Mouse (Mus musculus): ENCODE results near the gene B630019K06Rik. TPM values are rescaled to one million over a fixed set of nuclear protein-coding genes. Genes with fewer than 3 reads are reported as not detected.
"Not testable (repeated sequence)": the region's sequence is repeated elsewhere in the genome, so short reads cannot be mapped to it uniquely, and the experiment has no call there.

B630019K06Rik gene
- 2.1 and 2.2 TPM in 2 replicates for polyA plus RNA-seq (2012; rRNA removed)

DNA sequence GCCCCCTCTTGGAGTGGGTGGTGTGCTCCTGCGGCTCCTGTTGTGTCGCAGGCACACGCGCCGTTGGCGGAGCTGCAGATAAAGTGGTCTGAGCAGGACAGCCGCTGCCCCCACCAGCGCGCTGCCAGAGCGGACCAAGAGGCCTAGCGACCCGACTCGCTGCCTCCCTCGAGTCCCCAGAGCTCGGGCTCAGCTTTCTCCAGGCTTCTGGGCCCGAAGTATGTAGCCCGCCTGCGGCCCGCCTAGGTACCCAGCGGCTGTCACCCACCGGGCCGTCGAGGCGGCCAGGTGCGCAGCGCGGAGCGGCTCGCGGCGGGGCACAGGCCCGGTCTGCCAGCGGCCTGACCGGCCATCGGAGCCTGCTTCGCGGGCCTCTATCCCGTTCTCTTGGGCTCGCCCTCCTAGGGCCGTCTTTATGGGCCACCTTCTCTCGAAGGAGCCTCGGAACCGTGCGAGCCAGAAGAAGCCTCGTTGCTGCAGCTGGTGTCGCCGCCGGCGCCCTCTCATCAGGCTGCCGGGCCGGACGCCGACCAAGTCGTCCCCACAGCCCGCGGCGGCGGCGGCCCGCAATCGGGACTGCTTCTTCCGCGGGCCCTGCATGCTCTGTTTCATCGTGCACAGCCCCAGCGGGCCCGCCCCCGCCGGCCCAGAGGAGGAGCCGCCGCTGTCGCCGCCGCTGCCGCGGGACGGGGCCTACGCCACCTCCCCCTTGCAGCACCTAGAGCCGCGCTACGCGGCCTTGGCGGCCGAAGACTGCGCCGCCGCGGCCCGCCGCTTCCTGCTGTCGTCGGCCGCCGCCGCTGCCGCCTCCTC, at the start of gene B630019K06Rik:
Gene B630019K06Rik (plus strand): TSS at position 40 of the 813 bp plus-strand sequence.
- DNase-seq (ENCODE audit: low spot score) = peak; percentile 60

DNA sequence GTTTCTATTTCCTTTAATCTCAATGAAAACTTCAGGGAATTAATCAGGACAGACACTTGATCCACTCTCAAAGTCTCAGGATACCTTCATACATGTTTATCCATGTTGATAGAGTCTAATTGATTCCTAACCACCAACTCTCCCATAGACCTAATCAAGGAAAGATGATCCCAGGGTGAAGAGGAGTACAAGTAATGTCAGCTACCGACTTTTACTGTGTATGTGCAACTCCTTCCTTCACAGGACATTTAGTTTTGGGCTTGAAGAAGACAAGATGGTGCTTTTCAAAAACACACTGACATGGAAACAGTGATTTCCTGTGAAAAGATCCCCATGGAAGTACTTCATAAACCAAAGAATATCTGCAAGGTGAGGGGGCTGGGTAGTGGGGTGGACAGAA, 48.5 kb upstream of the B630019K06Rik start, which contains the start of gene Gm6592:
Gene Gm6592 (plus strand): TSS at position 301 of the 400 bp plus-strand sequence.
- no peak for DNase-seq (ENCODE audit: low spot score)

DNA sequence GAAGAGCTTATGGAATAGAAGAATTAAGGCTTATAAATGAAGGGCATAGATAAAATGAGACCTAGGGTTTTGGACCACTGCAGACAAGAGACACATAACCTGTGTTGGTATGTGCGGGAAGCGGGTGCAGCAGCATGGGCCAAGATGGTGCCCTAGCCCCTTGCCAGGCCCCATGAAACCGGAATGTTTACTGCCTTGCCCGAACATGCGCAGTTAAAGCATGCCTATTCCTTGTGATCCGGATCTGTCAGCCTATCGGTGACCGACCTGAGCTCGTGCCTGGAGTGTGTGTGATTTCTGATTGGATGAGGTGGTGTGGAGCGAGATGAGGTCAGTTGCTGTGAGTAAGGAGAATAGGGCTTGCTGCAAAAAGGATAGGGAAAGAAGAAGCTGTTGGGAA, 39.7 kb upstream of the B630019K06Rik start:
- no peak for DNase-seq (ENCODE audit: low spot score)

DNA sequence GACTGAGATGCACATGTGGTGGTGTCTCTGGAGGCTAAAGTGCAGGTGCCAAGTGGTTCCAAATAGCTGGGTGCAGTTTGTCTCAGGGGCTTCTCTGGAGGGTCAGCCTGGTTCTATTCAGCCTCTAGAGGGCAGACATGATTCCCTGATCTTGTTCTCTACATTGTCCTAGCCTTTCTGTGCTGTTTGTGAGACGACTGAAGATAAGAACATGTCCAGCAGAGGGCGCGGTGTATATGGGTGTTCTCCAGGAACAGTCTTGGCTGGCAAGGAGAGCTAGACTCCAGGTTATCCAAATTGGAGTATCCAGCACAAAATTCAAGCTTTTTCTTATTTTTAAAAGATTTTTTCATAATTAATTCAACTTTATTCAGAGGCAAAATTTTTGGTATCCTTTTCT, 27.9 kb upstream of the B630019K06Rik start:
- peak; percentile 22 for DNase-seq (ENCODE audit: low spot score)

DNA sequence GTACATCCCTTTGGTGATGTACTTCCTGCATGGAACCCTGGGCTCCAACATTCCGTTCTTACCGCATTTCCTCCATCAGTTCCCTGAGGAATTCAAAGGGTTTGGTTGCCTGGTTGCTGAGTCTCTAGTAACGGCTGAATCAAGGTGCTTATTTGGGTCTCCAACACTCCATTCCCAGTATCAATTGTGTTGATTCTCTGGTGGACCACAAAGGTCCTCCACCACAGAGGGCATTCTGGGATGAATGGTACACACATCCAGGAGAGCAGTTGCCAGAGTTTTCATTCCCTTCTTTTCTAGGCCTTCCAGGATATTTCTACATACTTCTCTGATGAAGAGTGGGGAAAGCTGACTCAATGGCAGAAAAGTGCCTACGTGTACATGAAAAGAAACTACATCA, 18.2 kb upstream of the B630019K06Rik start, which contains the start of gene Gm5751:
Gene Gm5751 (plus strand): TSS at position 301 of the 400 bp plus-strand sequence.
- DNase-seq (ENCODE audit: low spot score) = not testable (repeated sequence)

DNA sequence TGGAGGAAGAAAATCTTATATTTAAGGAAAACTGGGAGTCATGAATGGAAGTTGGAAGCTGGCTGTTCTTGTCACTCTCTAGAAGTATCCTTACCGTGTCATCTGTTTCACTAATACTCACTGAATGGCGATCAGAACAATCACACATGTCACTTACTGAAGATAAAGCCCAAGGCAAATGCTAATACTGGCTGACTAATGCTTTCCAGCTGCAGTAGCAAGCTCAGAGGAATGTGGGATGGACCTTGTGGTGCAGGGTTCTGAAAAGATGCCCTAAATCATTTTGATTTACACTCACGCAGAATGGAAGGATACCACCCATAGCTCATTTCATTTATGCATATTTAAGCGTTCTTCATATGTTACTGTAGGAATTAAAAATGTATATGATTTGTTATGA, 7.8 kb upstream of the B630019K06Rik start:
- no peak for DNase-seq (ENCODE audit: low spot score)

DNA sequence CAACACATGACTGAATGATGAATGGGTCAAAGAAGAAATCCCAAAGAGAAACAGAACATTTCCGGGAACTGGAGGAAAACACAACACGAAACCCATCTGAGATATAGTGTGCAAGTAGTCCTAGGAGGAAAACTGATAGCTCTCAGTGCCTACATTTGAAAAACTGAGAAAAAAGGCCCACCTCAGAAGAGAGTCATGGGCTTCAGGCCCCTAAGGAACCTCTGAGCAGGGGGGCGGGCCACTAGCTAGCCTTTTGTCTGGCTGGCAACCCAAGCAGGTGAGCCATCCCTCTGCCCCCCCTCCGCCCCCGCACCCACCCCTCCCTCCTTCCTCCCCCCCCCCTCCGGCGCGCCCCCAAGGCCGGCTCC, 223 bp upstream of the B630019K06Rik start:
- DNase-seq (ENCODE audit: low spot score) = no peak

DNA sequence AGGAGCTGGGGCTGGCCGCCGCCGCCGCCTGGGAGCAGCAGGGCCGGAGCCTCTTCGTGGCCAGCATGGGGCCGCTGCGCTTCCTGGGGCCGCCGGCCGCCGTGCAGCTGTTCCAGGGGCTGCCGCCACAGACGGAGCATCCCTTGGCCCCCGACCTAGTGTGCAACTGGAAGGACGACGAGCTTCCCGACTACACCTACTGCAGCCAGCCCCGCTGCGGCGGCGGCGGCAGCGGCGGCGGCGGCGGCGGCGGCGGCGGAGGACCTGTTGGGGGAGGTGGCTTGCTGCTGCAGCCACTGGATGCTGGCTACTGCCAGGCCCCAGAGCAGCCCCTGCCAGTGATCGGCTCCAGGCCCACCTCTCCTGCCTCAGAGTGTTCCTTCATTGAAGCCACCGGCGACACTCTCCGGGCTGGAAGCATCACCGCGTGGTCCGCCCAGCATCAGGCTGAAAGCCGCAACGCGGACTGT, 1.0 kb downstream of the B630019K06Rik start:
- no peak for DNase-seq (ENCODE audit: low spot score)

DNA sequence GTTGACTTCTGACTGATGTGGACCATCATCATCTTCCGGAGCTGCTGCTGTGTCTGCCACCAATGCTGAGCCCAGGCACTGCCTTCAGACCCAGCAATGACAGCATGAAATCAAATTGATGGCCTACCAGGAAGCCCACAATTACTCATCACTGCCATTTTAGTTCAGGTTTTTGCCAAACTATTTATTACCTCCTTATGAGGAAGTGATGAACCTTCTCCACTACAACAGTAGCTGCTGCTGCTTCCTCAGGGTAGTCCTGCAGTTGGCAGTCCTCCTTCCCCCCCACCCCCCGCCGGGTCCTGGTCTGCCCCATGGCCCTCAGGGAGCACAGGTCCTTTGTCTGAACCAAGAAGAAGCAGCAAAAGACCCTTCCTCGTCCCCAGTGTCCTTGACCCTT, 8.6 kb downstream of the B630019K06Rik start:
- no peak for DNase-seq (ENCODE audit: low spot score)

DNA sequence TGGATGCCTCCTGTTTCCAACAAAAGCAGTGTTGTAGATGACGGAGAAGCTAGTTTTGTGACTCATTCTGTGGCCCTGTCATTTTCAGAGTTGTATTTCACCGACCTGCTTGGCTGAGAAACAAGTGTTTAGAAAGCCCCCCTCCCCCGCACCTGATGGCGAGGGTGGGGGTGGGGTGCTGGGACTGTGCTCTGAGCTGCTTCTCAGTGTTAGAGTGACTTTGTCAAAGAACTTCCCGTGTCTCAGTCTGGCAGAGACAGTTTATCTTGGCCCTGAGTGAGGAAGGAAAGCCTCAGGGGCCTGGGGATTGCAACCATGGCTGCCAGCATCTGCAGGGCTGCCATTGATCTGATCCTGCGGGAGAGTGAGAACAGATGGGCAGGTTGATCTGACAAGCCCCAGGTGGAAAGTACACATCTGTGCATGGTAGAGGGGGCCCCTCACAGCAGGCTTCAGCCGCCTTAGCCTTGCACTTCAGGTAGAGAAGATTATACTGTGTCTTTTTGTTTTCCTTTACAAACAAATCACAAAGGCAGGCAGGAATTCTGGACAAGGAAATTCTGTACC, 9.8 kb downstream of the B630019K06Rik start:
- no peak for DNase-seq (ENCODE audit: low spot score)

DNA sequence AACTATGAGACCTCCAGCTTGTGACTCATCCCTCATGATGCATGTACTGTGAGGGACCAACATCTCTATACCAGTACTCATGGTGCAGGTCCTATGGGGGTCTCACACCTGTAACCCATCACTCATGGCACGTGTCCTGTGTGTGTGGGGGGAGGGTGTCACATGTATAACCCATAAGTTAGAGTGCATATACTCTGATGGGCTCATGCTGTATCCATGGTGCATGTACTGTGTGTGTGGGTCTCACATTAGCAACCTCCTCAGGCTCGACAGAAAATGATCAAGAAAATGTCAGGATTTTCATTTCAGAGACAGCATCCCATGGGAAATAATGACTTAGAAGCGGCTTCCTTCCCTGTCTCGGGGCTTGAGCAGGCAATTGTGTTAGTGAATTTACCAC, 28.9 kb downstream of the B630019K06Rik start:
- DNase-seq (ENCODE audit: low spot score) = no peak

DNA sequence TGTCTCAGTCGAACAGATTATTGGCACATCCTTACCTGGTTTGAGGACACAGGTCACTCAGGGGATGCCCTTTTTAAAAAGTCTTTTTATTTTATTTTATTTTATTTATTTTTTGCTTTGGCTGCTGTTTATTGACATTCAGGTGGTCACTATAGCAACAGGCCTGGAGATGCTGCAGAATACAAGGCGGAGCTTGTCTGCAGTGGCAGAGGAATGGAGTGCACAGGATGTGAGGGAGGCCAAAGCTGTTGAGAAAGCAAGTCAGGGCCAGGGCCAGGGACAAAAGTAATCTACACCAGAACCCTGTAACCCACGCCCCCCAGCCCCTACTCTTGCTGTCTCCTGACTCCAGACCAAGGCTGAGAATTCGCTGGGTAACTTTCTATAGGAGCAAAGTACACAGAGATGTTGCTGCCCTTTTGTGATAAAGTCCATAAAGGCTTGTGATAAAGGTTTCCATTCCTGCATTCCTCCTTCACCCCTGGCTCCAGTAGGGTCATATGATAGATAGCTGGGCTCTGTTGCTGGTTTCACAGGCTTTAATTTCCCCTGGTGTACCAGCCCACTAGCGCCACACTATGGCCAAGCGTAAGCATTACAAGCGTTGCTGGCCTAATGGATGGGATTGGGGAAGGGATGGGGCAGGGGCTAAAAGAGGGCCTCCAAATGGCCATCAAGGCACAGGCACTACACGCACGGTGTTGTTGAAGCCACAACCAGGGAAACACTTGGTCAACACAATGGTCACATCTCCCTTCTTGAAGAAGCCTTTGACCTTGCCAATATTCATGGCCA, 29.8 kb downstream of the B630019K06Rik start:
- DNase-seq (ENCODE audit: low spot score) = no peak

DNA sequence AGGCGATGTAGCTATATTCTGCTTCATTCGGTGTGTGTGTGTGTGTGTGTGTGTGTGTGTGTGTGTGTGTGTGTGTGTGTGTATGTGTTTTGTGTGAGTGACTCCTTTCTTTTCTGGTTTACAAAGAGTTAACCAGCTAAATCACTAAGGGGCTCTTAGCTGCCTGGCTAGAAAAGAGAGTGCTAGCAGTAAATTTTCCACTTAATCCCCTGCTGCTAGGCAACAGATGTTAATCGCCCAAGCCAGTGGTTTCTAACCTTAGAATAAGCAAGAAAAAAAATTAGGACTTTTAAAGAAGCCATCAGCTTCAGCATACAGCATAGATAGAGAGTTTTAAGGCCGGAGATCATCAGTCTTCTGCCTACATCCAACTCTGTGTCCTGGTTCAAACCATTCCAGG, 35.1 kb downstream of the B630019K06Rik start:
- no peak for DNase-seq (ENCODE audit: low spot score)

DNA sequence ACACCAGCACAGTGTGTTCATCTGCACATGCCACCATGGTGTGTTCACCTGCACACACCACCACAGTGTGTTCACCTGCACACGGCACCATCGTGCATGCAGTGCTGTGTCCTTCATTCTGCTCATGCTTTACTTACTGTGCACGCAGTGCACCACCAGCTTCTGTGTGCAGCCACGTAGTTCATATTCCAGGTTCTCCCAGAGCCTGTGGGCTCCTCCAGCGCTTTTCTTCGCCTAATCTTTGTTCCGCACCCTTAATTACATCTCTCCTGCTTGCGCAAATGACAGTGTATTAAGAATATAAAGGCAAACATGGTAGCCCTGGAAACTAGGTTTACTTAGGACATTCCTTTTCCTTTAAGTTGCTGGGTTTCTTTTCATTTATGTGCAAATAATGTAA, 51.9 kb downstream of the B630019K06Rik start:
- no peak for DNase-seq (ENCODE audit: low spot score)

Other genes starting within 250 kb of the B630019K06Rik start
- gene Ssxb8, start 201.5 kb upstream of the B630019K06Rik start, polyA plus RNA-seq (2012; rRNA removed) = not detected in 2 replicates
- not detected in 2 replicates for gene Ssx9, start 143.9 kb upstream of the B630019K06Rik start, polyA plus RNA-seq (2012; rRNA removed)
- not detected in 2 replicates for gene Ssxb5, start 88.7 kb upstream of the B630019K06Rik start, polyA plus RNA-seq (2012; rRNA removed)
- gene Gm6592, start 48.4 kb upstream of the B630019K06Rik start, polyA plus RNA-seq (2012; rRNA removed) = not detected in 2 replicates
- not detected in 2 replicates for gene Gm5751, start 18.1 kb upstream of the B630019K06Rik start, polyA plus RNA-seq (2012; rRNA removed)
- not detected in 2 replicates for gene Fthl17b, start 70.6 kb downstream of the B630019K06Rik start, polyA plus RNA-seq (2012; rRNA removed)
- gene Fthl17c, start 84.2 kb downstream of the B630019K06Rik start, polyA plus RNA-seq (2012; rRNA removed) = not detected in 2 replicates
- gene Fthl17d, start 94.4 kb downstream of the B630019K06Rik start, polyA plus RNA-seq (2012; rRNA removed) = not detected in 2 replicates
- gene Fthl17e, start 141.1 kb downstream of the B630019K06Rik start, polyA plus RNA-seq (2012; rRNA removed) = not detected in 2 replicates
- gene Fthl17f, start 170.6 kb downstream of the B630019K06Rik start, polyA plus RNA-seq (2012; rRNA removed) = not detected in 2 replicates
- not detected in 2 replicates for gene 4930402K13Rik, start 212.2 kb downstream of the B630019K06Rik start, polyA plus RNA-seq (2012; rRNA removed)